Mouse (Mus musculus): ENCODE measurements around the gene Col8a1. TPM values are rescaled to one million over a fixed set of nuclear protein-coding genes. Genes with fewer than 3 reads are reported as not detected.

The Col8a1 gene
- total and polyA plus RNA-seq, 3 experiments: 0.44 TPM; not detected in 2

DNA sequence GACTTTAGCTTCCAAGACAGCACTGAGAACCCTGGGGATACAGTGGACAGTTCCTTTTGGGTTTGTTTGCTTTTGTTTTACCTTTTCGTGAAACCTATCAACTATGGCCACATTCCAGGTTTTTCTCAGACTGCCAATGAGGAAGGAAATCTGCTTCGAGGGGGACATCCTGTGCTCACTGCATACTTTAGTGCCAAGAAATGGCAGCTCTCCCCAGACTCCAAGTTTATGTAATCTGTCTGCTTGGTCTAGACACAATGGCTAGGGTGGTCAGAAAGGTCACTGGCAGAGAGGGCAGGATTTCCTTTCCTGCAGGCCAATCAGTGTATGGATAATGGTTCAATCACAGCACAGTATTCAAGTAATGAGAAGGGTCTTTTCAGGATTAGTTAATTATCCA lies 172.5 kb downstream of the Col8a1 start:
- no peaks in the 10 kb centered on the region for H3K9me3 ChIP-seq (replicated peaks)
- no peaks in the 10 kb centered on the region for H3K27me3 ChIP-seq (ENCODE audit: insufficient read depth, low read length)
- DNase-seq (ENCODE audit: low spot score) (no peak), ATAC-seq (ENCODE audit: extremely low read depth, insufficient number of reproducible peaks, low FRiP score, poor library complexity, severe bottlenecking) (no peak)
- no peak overlapping the region for H3K4me3 ChIP-seq (ENCODE audit: low read depth, low read length)
- H3K36me3 ChIP-seq (replicated peaks): peaks cover 6% of the 10 kb centered on the region
- peaks cover 10% of the 10 kb centered on the region for H3K4me1 ChIP-seq (ENCODE audit: insufficient read depth, low read depth, low read length)
- TF ChIP-seq GATA1 (IDR thresholded peaks at IDR 0.05; ENCODE audit: borderline replicate concordance, low read length) (no peak), GATA2 (IDR thresholded peaks at IDR 0.05; ENCODE audit: borderline replicate concordance, low read depth, low read length) (no peak), TAL1 (conservative IDR thresholded peaks at IDR 0.05; ENCODE audit: low read depth, low read length) (no peak), POLR2AphosphoS5 (IDR thresholded peaks at IDR 0.05; ENCODE audit: insufficient replicate concordance, low read depth, low read length) (no peak), CTCF (IDR thresholded peaks at IDR 0.05; ENCODE audit: low read depth, low read length) (no peak)

GRCm38 (mm10) chr16:57580041-57580440 lies 174.5 kb downstream of the Col8a1 start:
- no peaks in the 10 kb centered on the region for H3K9me3 ChIP-seq (replicated peaks)
- ATAC-seq (ENCODE audit: extremely low read depth, insufficient number of reproducible peaks, low FRiP score, poor library complexity, severe bottlenecking): no peak
- DNase-seq (ENCODE audit: low spot score): no peak
- TF ChIP-seq CTCF (IDR thresholded peaks at IDR 0.05; ENCODE audit: low read depth, low read length): no peak
- no peak for TF ChIP-seq GATA1 (IDR thresholded peaks at IDR 0.05; ENCODE audit: borderline replicate concordance, low read length)
- TF ChIP-seq TAL1 (conservative IDR thresholded peaks at IDR 0.05; ENCODE audit: low read depth, low read length): no peak
- no peak for TF ChIP-seq POLR2AphosphoS5 (IDR thresholded peaks at IDR 0.05; ENCODE audit: insufficient replicate concordance, low read depth, low read length)
- no peak for TF ChIP-seq GATA2 (IDR thresholded peaks at IDR 0.05; ENCODE audit: borderline replicate concordance, low read depth, low read length)
- H3K4me1 ChIP-seq (ENCODE audit: insufficient read depth, low read depth, low read length): peaks cover 4% of the 10 kb centered on the region
- peaks cover 11% of the 10 kb centered on the region for H3K36me3 ChIP-seq (replicated peaks)
- no peak overlapping the region for H3K4me3 ChIP-seq (ENCODE audit: low read depth, low read length)
- H3K27me3 ChIP-seq (ENCODE audit: insufficient read depth, low read length): no peaks in the 10 kb centered on the region

GRCm38 (mm10) chr16:57577519-57577918 lies 177.0 kb downstream of the Col8a1 start:
- no peaks in the 10 kb centered on the region for H3K4me1 ChIP-seq (ENCODE audit: insufficient read depth, low read depth, low read length)
- DNase-seq (ENCODE audit: low spot score) (no peak), ATAC-seq (ENCODE audit: extremely low read depth, insufficient number of reproducible peaks, low FRiP score, poor library complexity, severe bottlenecking) (no peak)
- TF ChIP-seq POLR2AphosphoS5 (IDR thresholded peaks at IDR 0.05; ENCODE audit: insufficient replicate concordance, low read depth, low read length) (no peak), GATA1 (IDR thresholded peaks at IDR 0.05; ENCODE audit: borderline replicate concordance, low read length) (no peak), TAL1 (conservative IDR thresholded peaks at IDR 0.05; ENCODE audit: low read depth, low read length) (no peak), CTCF (IDR thresholded peaks at IDR 0.05; ENCODE audit: low read depth, low read length) (no peak), GATA2 (IDR thresholded peaks at IDR 0.05; ENCODE audit: borderline replicate concordance, low read depth, low read length) (no peak)
- H3K27me3 ChIP-seq (ENCODE audit: insufficient read depth, low read length): no peaks in the 10 kb centered on the region
- no peaks in the 10 kb centered on the region for H3K9me3 ChIP-seq (replicated peaks)
- peaks cover 9% of the 10 kb centered on the region for H3K36me3 ChIP-seq (replicated peaks)
- no peak overlapping the region for H3K4me3 ChIP-seq (ENCODE audit: low read depth, low read length)

- Histone ChIP-seq H3K36me3 (replicated peaks) (peaks cover 12% of the 10 kb centered on the region), H3K9me3 (replicated peaks) (no peaks in the 10 kb centered on the region), H3K27me3 (ENCODE audit: insufficient read depth, low read length) (no peaks in the 10 kb centered on the region), H3K4me1 (ENCODE audit: insufficient read depth, low read depth, low read length) (no peaks in the 10 kb centered on the region), H3K4me3 (ENCODE audit: low read depth, low read length) (no peak overlapping the region)
- DNase-seq (ENCODE audit: low spot score): no peak
- TF ChIP-seq POLR2AphosphoS5 (IDR thresholded peaks at IDR 0.05; ENCODE audit: insufficient replicate concordance, low read depth, low read length) (no peak), CTCF (IDR thresholded peaks at IDR 0.05; ENCODE audit: low read depth, low read length) (no peak), GATA2 (IDR thresholded peaks at IDR 0.05; ENCODE audit: borderline replicate concordance, low read depth, low read length) (no peak), GATA1 (IDR thresholded peaks at IDR 0.05; ENCODE audit: borderline replicate concordance, low read length) (no peak), TAL1 (conservative IDR thresholded peaks at IDR 0.05; ENCODE audit: low read depth, low read length) (no peak)
- no peak for ATAC-seq (ENCODE audit: extremely low read depth, insufficient number of reproducible peaks, low FRiP score, poor library complexity, severe bottlenecking)
Measured at GRCm38 (mm10) chr16:57575764-57576388, 178.7 kb downstream of the Col8a1 start.

Other genes with a start within 250 kb of the Col8a1 start
- 12.8 and 20.6 TPM in 2 replicates for gene Cmss1, start 147.9 kb downstream of the Col8a1 start, total RNA-seq (2014; fragmentation: Nextera tagmentation)
- 66.3 and 69.1 TPM in 2 replicates for gene Cmss1, start 147.9 kb downstream of the Col8a1 start, total RNA-seq (2017)
- gene Cmss1, start 147.9 kb downstream of the Col8a1 start, polyA plus RNA-seq (2012): 66.7 and 78.5 TPM in 2 replicates

Measured in G1E (cell line).